Mouse (Mus musculus) layer of hippocampus, postnatal 36 days (tissue): Measurements from ENCODE around the gene Ipo9. TPM values are rescaled to one million over a fixed set of nuclear protein-coding genes. Genes with fewer than 3 reads are reported as not detected.
"Not testable (repeated sequence)": the region's sequence is repeated elsewhere in the genome, so short reads cannot be mapped to it uniquely, and the experiment has no call there.

Experiments used
- DNase-seq, 2 experiments: peaks; one replicate each; pipeline ENCODE4 v3.0.0; 2022
- total RNA-seq, 2 experiments: library from RNA; stranded (reverse); gene quantifications; 2 replicates each; pipeline ENCODE4 v1.2.3; 2021

The Ipo9 gene
- total RNA-seq, 2 experiments from 2014 or later = 158 to 162 TPM

DNA sequence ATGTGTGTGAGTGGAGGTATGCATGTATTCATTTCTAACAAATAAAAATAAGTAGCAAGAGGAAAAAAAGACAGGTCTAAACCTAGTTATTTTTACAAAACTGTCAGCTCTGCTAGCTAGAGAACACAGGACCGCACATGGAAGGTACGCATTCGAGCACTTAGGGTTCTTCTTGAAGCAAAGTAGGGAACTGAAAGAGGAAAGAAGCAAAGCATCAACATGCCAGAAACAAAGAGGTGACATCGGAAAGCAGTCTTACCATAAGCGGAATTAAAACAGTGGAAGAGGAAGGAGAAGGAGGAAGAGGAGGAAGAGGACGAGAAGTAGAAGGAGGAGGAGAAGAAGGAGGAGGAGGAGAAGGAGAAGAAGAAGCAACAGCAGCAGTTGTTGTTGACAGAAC lies 2.9 kb downstream of the Ipo9 start:
- DNase-seq = no peak

GRCm38 (mm10) chr1:135426645-135427044 lies 3.7 kb downstream of the Ipo9 start:
- DNase-seq = no peak

DNA sequence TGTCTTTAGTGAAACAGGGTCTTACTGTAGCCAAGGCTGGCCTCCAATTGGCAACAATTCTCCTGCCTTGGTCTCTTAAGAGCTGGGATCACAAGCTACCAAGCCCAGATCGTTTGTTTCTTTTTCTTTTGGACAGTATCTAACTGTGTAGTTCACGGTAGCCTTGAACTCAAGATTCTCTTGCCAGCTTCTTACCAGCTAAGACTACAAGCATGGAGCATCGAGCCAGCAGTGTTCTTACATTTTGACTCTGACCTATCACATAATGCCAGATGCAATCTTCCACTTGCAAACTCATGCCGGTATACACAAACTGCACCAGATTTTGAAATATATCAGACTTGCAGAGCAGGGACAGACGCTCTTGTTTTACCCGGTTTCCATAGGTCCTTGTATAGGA lies 7.5 kb downstream of the Ipo9 start:
- DNase-seq = no peak

- DNase-seq = no peak
Observed at GRCm38 (mm10) chr1:135413996-135414395, 16.3 kb downstream of the Ipo9 start.

- DNase-seq = no peak
Observed at GRCm38 (mm10) chr1:135412130-135412529, 18.2 kb downstream of the Ipo9 start.

- no peak for DNase-seq
Observed at GRCm38 (mm10) chr1:135410967-135411366, 19.3 kb downstream of the Ipo9 start.

GRCm38 (mm10) chr1:135408973-135409372 lies 21.3 kb downstream of the Ipo9 start:
- no peak for DNase-seq

DNA sequence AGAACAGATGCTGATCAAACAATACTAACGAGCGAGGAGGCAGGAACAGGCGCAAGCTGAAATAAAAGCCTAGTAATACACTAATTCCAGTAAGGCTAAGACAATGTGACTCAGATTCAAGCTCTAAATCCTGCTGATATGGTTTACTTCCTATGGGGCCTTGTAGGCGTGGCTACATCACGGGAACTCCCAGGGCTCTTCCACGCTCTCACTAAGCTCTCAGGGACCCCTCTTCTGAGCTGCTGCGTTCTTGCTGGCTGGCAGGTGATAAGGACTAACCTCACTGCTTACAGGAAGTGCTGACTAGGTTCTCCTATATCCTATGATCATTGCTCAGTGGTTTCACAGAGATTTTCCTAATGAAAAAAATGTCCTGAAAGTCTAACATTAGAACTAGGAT lies 24.9 kb downstream of the Ipo9 start:
- DNase-seq = no peak

GRCm38 (mm10) chr1:135401452-135402110 lies 28.7 kb downstream of the Ipo9 start:
- no peak for DNase-seq

- DNase-seq = no peak
Observed at GRCm38 (mm10) chr1:135399466-135399865, 30.8 kb downstream of the Ipo9 start.

GRCm38 (mm10) chr1:135385161-135385560 lies 45.1 kb downstream of the Ipo9 start:
- no peak for DNase-seq

DNA sequence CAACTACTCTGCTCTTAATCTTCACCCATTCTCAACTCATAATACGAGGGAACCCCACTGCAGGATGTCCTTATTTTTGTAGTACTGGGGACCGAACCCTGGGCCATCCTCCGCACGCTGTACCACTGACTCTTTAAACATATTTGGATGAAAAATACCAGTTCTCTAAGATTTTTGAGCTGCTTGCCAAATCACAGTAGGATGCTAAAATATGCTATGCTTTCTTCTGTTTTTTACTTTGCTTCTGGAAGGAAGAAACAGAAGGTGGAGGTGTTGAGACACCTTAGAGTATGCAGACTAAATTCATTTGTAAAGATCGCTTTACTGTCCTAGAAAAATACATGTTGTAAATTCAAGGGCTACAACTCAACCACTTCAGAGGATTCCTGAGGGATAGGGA lies 46.1 kb downstream of the Ipo9 start:
- DNase-seq = no peak

GRCm38 (mm10) chr1:135381560-135381959 lies 48.7 kb downstream of the Ipo9 start:
- not testable (repeated sequence) for DNase-seq

GRCm38 (mm10) chr1:135380071-135380991 lies 50.0 kb downstream of the Ipo9 start:
- peak; percentile 52 to 58 for DNase-seq

DNA sequence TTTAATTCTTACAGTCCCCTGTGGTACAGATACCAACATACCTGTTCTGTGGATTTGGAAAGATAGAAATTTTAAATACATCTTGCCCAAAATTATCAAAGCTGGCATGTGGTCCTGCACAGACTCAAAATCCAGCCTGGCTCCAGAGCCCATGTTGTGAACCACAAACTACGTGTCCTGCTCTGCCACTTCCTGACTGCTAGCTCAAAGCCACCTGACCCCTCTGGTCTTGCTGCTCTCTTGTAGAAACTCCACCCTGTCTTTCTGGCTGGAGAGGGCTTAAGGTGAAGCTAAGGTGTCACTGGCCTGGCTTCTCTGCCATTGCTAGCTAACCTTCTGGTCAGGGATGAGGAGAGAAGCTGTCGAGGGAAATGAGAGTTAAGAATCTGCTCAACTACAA lies 51.3 kb downstream of the Ipo9 start:
- DNase-seq = no peak

DNA sequence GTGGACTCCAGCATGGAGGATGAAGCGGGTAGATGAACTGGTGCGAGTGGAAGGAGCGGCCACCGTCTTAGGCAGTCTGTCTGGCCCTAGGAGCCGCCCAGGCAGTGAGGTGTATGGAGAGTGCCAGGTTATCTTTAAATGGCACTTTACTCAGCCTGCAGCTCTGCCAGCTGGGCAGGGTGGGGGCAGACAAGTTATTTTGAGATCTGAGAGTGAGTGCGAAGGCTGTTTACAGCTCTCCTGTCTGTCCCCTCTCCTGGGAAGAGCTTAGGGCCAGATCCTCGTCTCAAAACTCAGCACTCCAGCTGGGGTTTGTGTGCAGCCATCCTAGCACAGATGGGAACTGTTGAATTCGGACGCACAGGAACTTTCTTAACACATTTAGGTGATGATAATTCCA lies 51.7 kb downstream of the Ipo9 start:
- no peak for DNase-seq

DNA sequence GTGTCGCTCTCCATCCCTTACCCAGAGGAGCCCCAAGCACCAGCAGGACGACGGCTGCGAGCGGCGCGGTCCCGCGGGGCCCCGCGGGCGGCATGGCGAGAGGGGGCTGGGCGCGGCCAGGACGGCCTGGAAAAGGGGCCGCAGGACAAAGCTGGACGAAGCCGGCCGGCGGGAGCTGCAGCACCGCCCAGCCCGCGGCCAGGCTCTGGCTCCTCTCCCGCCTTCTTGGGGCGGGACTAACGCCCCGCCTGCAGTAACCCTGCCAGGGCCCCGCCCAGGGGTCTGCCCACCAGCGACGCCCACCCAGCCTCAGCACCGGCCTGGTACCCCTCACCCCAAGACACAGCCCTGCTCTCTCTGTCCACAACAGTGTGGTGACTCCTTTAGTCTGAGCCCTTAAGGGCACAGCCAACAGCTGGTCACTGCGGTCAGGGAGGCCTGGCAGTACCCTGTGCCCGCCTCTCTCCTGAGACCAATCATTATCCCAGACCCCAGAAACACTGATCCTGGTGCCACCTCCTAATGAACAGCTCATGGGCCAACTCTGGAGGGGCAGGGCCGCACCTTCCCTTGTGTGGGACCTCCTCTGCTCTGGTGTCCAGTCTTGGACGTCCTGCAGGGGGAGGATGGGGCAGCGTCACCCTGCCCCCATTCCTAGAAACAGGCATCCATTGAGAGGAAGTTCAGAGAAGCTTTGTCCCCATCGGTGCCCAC lies 55.3 kb downstream of the Ipo9 start, which contains the start of gene Shisa4:
TSS of gene Shisa4 (minus strand) at position 370 of the 714 bp plus-strand sequence.
- peak; percentile 82 to 85 for DNase-seq

DNA sequence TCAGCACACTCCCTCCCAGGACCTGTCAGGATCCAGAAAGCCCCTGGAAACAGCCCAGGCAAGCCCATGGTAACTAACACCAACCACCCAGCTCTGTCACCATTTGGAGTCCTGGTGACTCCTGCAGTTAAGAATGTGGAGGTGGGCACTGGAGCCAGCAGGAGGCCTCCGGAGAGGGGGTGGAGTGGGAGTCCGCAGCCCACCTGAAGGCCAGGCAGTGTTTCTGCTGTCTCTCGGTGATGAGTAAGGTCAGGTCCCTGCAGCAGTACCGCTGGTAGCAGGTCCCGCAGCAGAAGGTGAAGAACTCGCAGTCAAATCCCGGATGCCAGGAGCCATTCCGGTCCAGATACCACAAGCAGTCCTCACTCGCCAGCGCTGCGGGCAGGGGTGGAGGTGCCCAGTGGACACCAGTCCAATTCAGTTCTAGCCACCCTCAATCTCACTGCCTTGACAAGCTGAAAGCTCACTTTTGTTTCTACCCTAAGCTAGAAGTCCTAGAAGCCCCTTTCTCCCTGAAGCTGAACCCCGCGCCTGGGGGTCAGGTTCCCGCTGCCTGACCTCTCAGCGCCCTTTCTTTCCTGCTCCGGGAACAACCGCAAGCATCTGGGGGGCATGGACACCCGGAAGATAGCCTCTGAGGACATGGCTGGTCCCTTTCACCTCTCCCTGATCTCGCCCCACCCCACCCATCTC lies 56.0 kb downstream of the Ipo9 start:
- no peak for DNase-seq

GRCm38 (mm10) chr1:135373171-135373677 lies 57.1 kb downstream of the Ipo9 start:
- DNase-seq = no peak

- no peak for DNase-seq
Observed at GRCm38 (mm10) chr1:135369415-135369814, 60.9 kb downstream of the Ipo9 start.

DNA sequence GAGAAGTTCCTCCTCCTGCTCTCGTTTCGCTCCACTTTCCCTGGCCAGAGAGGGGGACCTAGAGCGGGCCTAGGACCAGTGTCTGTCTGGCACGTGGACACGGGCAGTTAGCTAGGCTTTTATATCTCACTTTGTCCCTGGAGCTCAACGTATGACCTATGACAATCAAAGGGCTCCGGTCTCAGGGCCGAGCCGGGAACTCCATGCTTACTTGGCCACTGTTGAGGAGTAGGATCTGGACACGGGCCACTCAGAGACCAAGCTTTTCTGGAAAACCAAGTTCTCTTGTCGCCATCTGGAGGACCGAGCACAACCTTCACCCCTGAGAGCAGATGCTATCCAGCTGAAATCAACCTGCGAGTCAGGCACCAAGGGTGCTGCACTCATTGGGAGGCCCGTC lies 61.3 kb downstream of the Ipo9 start:
- DNase-seq = peak in 1 of 2 experiments; percentile 59

GRCm38 (mm10) chr1:135368245-135368644 lies 62.1 kb downstream of the Ipo9 start:
- DNase-seq = peak; percentile 88
